ENCODE assay signal across 26 mouse cellular contexts in the genomic region with DNA sequence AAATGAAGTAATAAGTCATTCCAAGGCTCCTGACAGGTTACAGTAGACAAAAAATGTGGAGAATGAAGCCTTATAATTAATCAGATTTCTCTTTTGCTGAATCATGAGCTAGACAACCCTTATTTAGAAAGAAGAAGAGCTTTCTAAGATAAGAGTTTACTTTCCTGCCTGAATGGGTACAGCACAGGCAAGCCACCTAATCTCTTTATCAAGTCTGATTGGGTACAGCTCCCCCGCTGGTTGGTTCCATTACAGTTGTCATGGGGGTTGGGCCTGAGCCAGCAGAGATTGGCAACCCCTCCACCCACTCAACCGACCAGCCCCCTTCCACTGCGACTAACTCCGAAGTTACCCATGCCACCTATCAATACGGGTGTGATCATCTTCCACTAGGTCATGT. TPM values are rescaled to one million over a fixed set of nuclear protein-coding genes. Genes with fewer than 3 reads are reported as not detected.
"Had no signal": no experiment of that assay in that cellular context is flagged by ENCODE, and none has a peak within 500 bp of the region (broad histone marks: within the 10 kb centered on the region; RNA-seq: fewer than 3 reads in every experiment).

No protein-coding gene starts in this region.

- H3K27ac ChIP-seq: kidney, embryonic 15.5 days; left cerebral cortex, adult 2 months; limb, embryonic 10.5 days; limb, embryonic 13.5 days; liver, embryonic 12.5 days; liver, embryonic 15.5 days; lung, embryonic 15.5 days; midbrain, embryonic 10.5 days; midbrain, embryonic 15.5 days; neural tube, embryonic 12.5 days; neural tube, embryonic 15.5 days; stomach, embryonic 15.5 days had no signal

- H3K36me3 ChIP-seq: liver, embryonic 12.5 days; liver, embryonic 15.5 days; lung, embryonic 15.5 days; midbrain, embryonic 15.5 days; stomach, embryonic 15.5 days had no signal

- H3K9me3 ChIP-seq: kidney, embryonic 15.5 days; limb, embryonic 10.5 days; limb, embryonic 13.5 days; liver, embryonic 12.5 days; liver, embryonic 15.5 days; lung, embryonic 15.5 days; megakaryocyte, embryonic 14.5 days; midbrain, embryonic 10.5 days; midbrain, embryonic 15.5 days; neural tube, embryonic 12.5 days; neural tube, embryonic 15.5 days; stomach, embryonic 15.5 days had no signal

- H3K9ac ChIP-seq: kidney, embryonic 15.5 days; limb, embryonic 13.5 days; liver, embryonic 12.5 days; liver, embryonic 15.5 days; lung, embryonic 15.5 days; midbrain, embryonic 15.5 days; neural tube, embryonic 12.5 days; neural tube, embryonic 15.5 days; stomach, embryonic 15.5 days had no signal

- DNase-seq: kidney, adult 11 months; kidney, adult 8-10 months; kidney, postnatal 10 days; kidney, postnatal 4 days; layer of hippocampus, postnatal 36 days; liver; lung, adult 18-20 months; lung, postnatal 10 days; lung, postnatal 36 days; thymus, postnatal 36 days had no signal

- H3K4me3 ChIP-seq: kidney, embryonic 15.5 days; left cerebral cortex, adult 2 months; limb, embryonic 10.5 days; limb, embryonic 13.5 days; liver, embryonic 12.5 days; liver, embryonic 15.5 days; lung, embryonic 15.5 days; megakaryocyte, embryonic 14.5 days; midbrain, embryonic 10.5 days; midbrain, embryonic 15.5 days; neural tube, embryonic 12.5 days; neural tube, embryonic 15.5 days; stomach, embryonic 15.5 days had no signal

- H3K4me1 ChIP-seq: kidney, embryonic 15.5 days; limb, embryonic 10.5 days; limb, embryonic 13.5 days; liver, embryonic 15.5 days; lung, embryonic 15.5 days; midbrain, embryonic 10.5 days; midbrain, embryonic 15.5 days; neural tube, embryonic 12.5 days; neural tube, embryonic 15.5 days; stomach, embryonic 15.5 days had no signal

- ATAC-seq: liver, embryonic 12.5 days; midbrain, embryonic 15.5 days had no signal

- H3K4me2 ChIP-seq: kidney, embryonic 15.5 days; limb, embryonic 13.5 days; liver, embryonic 12.5 days; liver, embryonic 15.5 days; lung, embryonic 15.5 days; midbrain, embryonic 15.5 days; neural tube, embryonic 12.5 days; neural tube, embryonic 15.5 days; stomach, embryonic 15.5 days had no signal

- H3K27me3 ChIP-seq: kidney, embryonic 15.5 days; limb, embryonic 13.5 days; liver, embryonic 12.5 days; liver, embryonic 15.5 days; lung, embryonic 15.5 days; midbrain, embryonic 15.5 days; neural tube, embryonic 12.5 days; neural tube, embryonic 15.5 days; stomach, embryonic 15.5 days had no signal

RNA-seq across cellular contexts. Expression of gene Lrrc43, which starts 27.7 kb away (rescaled TPM):
- polyA plus RNA-seq: kidney, embryonic 15.5 days; limb, embryonic 10.5 days; limb, embryonic 13.5 days; liver, embryonic 12.5 days; liver, embryonic 15.5 days; midbrain, embryonic 10.5 days; neural tube, embryonic 12.5 days had no signal

RNA-seq across cellular contexts. Expression of gene Il31, which starts 27.9 kb away (rescaled TPM):
- total RNA-seq: layer of hippocampus, adult 18-20 months; layer of hippocampus, postnatal 10 days; layer of hippocampus, postnatal 36 days; left cerebral cortex, adult 2 months; left cerebral cortex, postnatal 14 days had no signal
- polyA plus RNA-seq: kidney, embryonic 15.5 days; limb, embryonic 10.5 days; limb, embryonic 13.5 days; liver, embryonic 12.5 days; lung, embryonic 15.5 days; midbrain, embryonic 10.5 days; midbrain, embryonic 15.5 days; neural tube, embryonic 12.5 days; neural tube, embryonic 15.5 days; stomach, embryonic 15.5 days had no signal

RNA-seq across cellular contexts. Expression of gene B3gnt4, which starts 48.8 kb away (rescaled TPM):
- polyA plus RNA-seq: liver, embryonic 12.5 days; liver, embryonic 15.5 days had no signal
